Mouse (Mus musculus) stomach, embryonic 14.5 days (tissue): ENCODE data around the gene Ctbp2. TPM values are rescaled to one million over a fixed set of nuclear protein-coding genes. Genes with fewer than 3 reads are reported as not detected.

ENCODE experiments used
- ATAC-seq: fragments of 200-750 bp; cut with Nextera tagmentation; 2 replicates; pipeline ENCODE4 v1.8.0; 2017; ENCODE audit warnings: low read depth, moderate TSS enrichment; ENCODE audit not compliant: insufficient number of reproducible peaks, insufficient read depth, low FRiP score
- H3K27ac ChIP-seq: fragments of 300-500 bp; sonication (generic); 2 replicates; pipeline ENCODE4 v1.5.1; 2014; ENCODE audit warnings: mild to moderate bottlenecking, low read length, moderate library complexity, mixed read lengths
- H3K27me3 ChIP-seq: fragments of 300-500 bp; sonication (generic); 2 replicates; pipeline ENCODE4 v1.6.1; 2014; ENCODE audit warnings: low read length, control low read depth, mixed read lengths; ENCODE audit not compliant: control insufficient read depth, insufficient read depth
- H3K36me3 ChIP-seq: fragments of 300-500 bp; sonication (generic); 2 replicates; pipeline ENCODE4 v1.6.1; 2014; ENCODE audit warnings: mild to moderate bottlenecking, control low read depth, low read length, moderate library complexity, mixed read lengths; ENCODE audit not compliant: control insufficient read depth, insufficient read depth
- H3K4me1 ChIP-seq: fragments of 300-500 bp; sonication (generic); 2 replicates; pipeline ENCODE4 v1.6.1; 2014; ENCODE audit warnings: low read length, control low read depth, mixed read lengths; ENCODE audit not compliant: control insufficient read depth, insufficient read depth
- H3K4me2 ChIP-seq: fragments of 300-500 bp; sonication (generic); replicated peaks from 2 replicates; pipeline ENCODE4 v1.6.1; 2014; ENCODE audit warnings: low read depth, low read length, control low read depth
- H3K4me3 ChIP-seq: fragments of 300-500 bp; sonication (generic); 2 replicates; pipeline ENCODE4 v1.5.1; 2014; ENCODE audit warnings: low read depth, low read length, control low read depth
- H3K9ac ChIP-seq: fragments of 300-500 bp; sonication (generic); replicated peaks from 2 replicates; pipeline ENCODE4 v1.6.1; 2014; ENCODE audit warnings: low read depth, mild to moderate bottlenecking, control low read depth, low read length, moderate library complexity, mixed read lengths
- H3K9me3 ChIP-seq: fragments of 300-500 bp; sonication (generic); 2 replicates; pipeline ENCODE4 v1.6.1; 2016; ENCODE audit warnings: low read depth, low read length, control low read depth; ENCODE audit not compliant: control insufficient read depth
- WGBS: fragments of 180-500 bp; shearing (Covaris S2); extraction: QIAGEN DNeasy Blood & Tissue Kit; methylation state at CpG from one replicate; pipeline ENCODE4 v1.1.7; 2014; 5-methylcytosine and 5-hydroxymethylcytosine counted together
- polyA plus RNA-seq: library from polyadenylated mRNA; unstranded; fragments of >200 nt; fragmentation: Nextera tagmentation; extraction: Ambion mirVana; gene quantifications from 2 replicates; pipeline ENCODE4 v1.2.1, GENCODE M21; 2014

Gene Ctbp2
- 117 and 120 TPM in 2 replicates for polyA plus RNA-seq

DNA sequence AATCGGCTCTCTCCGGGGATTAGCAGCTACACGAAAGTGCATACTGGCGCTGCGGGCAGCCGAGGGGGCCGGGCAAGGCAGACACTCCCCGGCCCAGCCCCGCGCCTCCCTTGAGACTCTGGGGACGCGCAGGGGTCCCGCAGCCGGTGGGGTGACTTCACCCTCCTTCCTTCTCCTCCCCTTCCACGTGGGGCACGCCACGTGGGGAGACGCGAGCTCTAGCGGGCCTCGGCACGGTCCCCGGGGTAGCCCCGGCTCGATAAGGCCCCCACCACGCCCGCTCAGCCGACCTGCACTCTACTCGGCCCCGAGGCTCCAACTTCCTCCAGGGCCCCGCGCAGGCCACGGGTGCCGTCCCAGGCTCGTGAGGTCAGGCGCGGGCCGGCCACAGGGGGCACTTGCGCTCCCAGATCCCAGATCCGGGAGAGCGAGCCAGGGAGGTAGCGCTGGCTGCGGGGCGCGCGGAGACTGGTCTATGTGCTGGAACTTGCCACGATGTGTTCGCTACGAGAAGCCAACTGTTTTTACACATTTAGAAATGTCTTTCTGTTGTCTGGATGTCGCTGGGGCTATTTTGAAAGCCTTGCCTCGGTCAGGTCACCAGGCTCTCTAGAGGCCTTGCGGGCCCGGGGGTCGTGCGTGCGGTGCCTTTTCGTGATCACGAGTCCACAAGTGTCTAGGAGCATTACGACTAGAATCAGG lies at the start of gene Ctbp2:
Ctbp2 (minus strand) TSS at position 356 of the 702 bp plus-strand sequence.
- Histone ChIP-seq H3K36me3 (no peaks in the 10 kb centered on the region), H3K9ac (peak within 1 kb of the TSS; percentile 86), H3K4me3 (peak within 1 kb of the TSS; percentile 91), H3K4me1 (peaks cover 16% of the 10 kb centered on the region; the same call in 1 of the 2 replicates), H3K9me3 (0 out of 2 replicates have a peak, but pooled peaks cover 3% of the 10 kb centered on the region), H3K27me3 (no peaks in the 10 kb centered on the region), H3K4me2 (peak within 1 kb of the TSS; percentile 55), H3K27ac (peak within 1 kb of the TSS; percentile 99)
- ATAC-seq, result peak; percentile 90
- under 1% methylated on average over 57 of the region's 59 CpGs for WGBS

DNA sequence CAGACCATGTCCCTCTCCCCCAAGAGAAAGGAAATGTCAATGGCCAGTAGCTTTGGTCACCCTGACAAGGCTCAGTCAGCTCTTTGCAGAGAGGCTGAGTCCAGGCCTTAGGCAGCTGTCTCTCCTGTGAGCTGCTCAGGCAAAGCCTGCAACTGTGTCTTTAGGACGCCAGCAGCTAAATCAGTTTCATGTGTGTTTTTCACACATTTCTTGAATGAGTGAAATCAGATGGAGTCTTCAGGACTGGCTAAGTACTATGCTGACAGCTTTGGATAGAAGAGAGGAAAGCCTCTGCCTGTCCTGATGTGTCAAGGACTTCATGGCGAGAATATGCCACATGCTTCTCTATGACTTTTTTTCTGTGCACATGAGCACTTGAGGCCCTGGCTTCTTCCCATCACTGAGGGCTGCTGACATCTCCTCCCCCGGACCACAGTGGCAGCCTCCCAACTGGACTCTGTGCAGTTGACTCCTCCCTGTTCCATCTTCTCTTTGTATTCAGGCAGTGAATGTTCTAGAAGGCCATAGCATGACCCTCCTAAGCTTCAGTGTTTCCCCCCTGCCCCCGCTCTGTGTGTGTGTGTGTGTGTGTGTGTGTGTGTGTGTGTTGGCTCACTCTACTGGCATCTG lies 47.4 kb upstream of the Ctbp2 start:
- no peaks in the 10 kb centered on the region for H3K27me3 ChIP-seq
- no peak for ATAC-seq
- H3K4me3 ChIP-seq, result no peak overlapping the region
- H3K36me3 ChIP-seq, result no peaks in the 10 kb centered on the region
- H3K9me3 ChIP-seq, result no peaks in the 10 kb centered on the region
- H3K9ac ChIP-seq, result no peak overlapping the region
- H3K4me1 ChIP-seq, result no peaks in the 10 kb centered on the region
- H3K27ac ChIP-seq, result no peak overlapping the region
- 76% methylated on average over 4 of the region's 4 CpGs for whole genome bisulfite sequencing
- H3K4me2 ChIP-seq, result no peak overlapping the region

DNA sequence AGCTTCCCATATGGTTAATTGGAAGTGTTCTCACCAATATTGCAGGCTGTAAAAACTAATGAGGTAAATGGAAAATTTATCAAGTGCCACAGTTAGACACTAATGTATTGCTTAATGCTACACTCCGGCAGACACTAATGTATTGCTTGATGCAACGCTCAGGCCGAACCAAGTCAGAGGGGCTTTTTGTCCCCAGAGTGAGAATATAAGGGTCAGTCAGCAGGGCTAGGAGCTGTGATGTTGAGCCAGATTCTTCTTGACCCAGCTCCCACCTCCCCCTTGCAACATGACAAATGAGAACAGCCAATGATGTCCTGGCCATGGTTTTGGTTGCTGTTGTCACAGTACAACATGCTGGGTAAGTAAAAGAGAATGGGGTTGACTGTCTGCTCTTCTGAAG lies 44.8 kb upstream of the Ctbp2 start:
- no peak for ATAC-seq
- no peaks in the 10 kb centered on the region; the same call in 1 of the 2 replicates for H3K4me1 ChIP-seq
- H3K36me3 ChIP-seq, result no peaks in the 10 kb centered on the region
- H3K27ac ChIP-seq, result no peak overlapping the region
- H3K9me3 ChIP-seq, result no peaks in the 10 kb centered on the region
- H3K9ac ChIP-seq, result no peak overlapping the region
- H3K4me3 ChIP-seq, result no peak overlapping the region
- H3K27me3 ChIP-seq, result no peaks in the 10 kb centered on the region
- WGBS, result 80% methylated on average over 3 of the region's 3 CpGs
- no peak overlapping the region for H3K4me2 ChIP-seq

DNA sequence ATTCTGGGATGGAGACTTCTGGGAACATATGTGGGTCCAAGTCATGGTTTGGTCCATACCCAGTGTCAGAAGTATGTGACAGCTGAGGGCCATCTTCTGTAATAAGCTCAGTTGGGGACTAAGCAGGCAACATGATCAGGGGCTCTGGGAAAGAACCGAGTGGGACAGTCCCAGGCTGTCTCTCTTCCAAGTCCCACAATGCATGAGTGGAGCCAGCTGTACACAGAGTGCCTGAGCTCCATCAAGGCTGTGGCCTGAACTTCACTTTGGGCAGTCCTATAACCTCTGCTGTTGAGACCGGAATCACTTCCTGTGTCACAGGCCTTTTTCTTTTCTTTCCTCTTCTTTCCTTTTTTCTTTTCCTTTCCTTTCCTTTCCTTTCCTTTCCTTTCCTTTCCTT lies 43.7 kb upstream of the Ctbp2 start:
- Histone ChIP-seq H3K4me1 (no peaks in the 10 kb centered on the region; the same call in 1 of the 2 replicates), H3K4me2 (no peak overlapping the region), H3K9ac (no peak overlapping the region), H3K27me3 (no peaks in the 10 kb centered on the region), H3K9me3 (no peaks in the 10 kb centered on the region), H3K36me3 (no peaks in the 10 kb centered on the region), H3K27ac (no peak overlapping the region), H3K4me3 (no peak overlapping the region)
- WGBS, result 67% methylated on average over 2 of the region's 2 CpGs
- ATAC-seq, result no peak

DNA sequence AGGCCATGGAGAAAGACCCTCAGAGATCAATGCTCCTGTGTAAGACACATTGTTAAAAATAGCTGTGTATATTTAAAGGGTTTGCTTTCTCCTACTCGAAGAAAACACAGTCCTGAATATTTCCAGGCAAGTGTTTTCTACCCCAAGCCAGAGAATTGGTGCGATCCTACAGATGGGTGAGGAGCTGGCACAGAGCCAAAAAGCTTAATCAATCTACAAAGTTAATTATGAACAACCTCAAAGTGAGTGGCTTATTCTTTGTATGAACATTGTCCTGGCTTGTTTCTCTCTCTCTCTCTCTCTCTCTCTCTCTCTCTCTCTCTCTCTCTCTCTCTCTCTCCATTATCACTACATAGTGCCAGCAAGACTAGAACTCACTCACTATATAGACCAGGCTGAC lies 40.6 kb upstream of the Ctbp2 start:
- Histone ChIP-seq H3K36me3 (no peaks in the 10 kb centered on the region), H3K4me2 (no peak overlapping the region), H3K4me1 (peaks cover 8% of the 10 kb centered on the region), H3K4me3 (no peak overlapping the region), H3K27ac (no peak overlapping the region), H3K9ac (no peak overlapping the region), H3K27me3 (no peaks in the 10 kb centered on the region), H3K9me3 (no peaks in the 10 kb centered on the region)
- ATAC-seq, result no peak
- WGBS, result 20% methylated on average over 2 of the region's 2 CpGs

DNA sequence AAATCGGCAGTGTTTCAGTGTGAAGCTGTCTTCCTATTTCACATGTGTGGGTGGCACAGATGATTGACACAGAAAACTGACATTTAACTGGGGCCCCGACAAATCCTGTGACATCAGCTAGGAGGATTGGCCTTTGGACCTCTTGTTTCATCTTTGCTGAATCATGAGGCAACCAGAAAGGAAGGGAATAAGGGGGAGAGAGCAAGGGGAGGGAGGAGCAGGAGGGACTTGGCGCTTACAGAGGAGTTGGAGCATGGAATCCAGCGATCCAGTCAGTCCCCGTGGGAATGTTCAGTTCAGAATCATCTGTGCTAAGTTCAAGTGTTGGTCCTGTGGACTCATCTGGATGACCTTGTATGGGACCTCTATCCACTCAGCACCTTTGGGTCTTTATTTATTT lies 38.9 kb upstream of the Ctbp2 start:
- peaks cover 8% of the 10 kb centered on the region for H3K4me1 ChIP-seq
- H3K9me3 ChIP-seq, result no peaks in the 10 kb centered on the region
- ATAC-seq, result no peak
- WGBS, result 50% methylated on average over 5 of the region's 5 CpGs
- H3K4me3 ChIP-seq, result no peak overlapping the region
- no peak overlapping the region for H3K27ac ChIP-seq
- no peak overlapping the region for H3K9ac ChIP-seq
- H3K4me2 ChIP-seq, result no peak overlapping the region
- no peaks in the 10 kb centered on the region for H3K36me3 ChIP-seq
- no peaks in the 10 kb centered on the region for H3K27me3 ChIP-seq

DNA sequence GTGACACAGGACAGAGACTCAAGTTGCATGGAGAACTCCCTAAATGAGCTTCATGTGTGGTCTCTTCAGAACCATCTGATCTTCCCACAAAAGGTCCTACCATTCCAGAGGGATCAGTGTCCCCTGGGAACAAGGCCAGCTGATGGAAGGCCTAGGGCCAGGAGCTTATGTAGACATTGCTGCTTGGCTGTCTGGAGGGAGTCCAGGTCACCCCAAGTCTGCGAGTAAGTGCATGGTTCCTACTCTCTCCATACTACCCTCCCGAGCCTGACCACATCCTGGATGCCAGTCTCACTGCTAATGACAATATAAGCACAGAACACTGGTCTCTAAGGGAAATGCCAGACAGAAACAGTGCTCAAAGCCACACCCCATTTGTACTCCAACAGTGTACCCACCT lies 38.0 kb upstream of the Ctbp2 start:
- Histone ChIP-seq H3K27ac (no peak overlapping the region; the same call in 1 of the 2 replicates), H3K9ac (no peak overlapping the region), H3K27me3 (no peaks in the 10 kb centered on the region), H3K4me2 (no peak overlapping the region), H3K4me1 (peaks cover 8% of the 10 kb centered on the region), H3K4me3 (no peak overlapping the region), H3K9me3 (no peaks in the 10 kb centered on the region), H3K36me3 (no peaks in the 10 kb centered on the region)
- no peak for ATAC-seq
- WGBS, result 47% methylated on average over 2 of the region's 2 CpGs

DNA sequence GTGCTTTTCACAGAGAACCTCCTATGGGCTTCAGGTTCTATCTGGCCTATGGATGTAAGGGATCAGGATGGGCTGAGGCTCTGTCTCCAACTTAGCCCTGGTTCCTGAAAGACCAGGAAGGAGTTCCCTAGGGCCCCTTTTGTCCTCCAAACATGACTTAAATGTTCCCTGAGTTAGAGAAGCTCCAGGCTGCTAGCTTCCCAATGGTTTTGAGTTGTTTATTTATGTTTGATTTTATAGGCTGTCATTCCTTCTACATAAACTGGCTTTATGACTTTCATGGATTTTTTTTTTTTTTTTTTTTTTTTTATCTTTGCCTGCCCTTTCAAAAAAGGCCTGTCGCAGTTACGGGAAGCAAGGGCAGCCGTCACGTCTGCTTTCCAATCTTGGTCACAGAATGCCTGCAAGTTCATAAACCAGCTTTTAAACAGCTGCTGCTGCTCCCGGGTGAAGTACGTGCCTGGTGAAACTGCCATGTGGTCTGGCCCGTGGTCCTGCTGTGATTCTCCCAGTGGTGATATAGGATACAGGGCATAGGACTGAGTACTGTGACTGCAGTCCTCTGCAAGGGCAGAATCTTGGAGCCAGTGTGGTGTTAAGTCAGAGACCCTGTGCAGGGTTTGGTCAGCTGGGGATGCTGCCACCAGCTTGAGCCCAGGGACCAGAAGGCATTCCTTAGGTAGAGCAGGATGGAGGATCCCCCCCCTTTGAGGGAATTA lies 37.4 kb upstream of the Ctbp2 start:
- Histone ChIP-seq H3K4me2 (no peak overlapping the region), H3K9ac (no peak overlapping the region), H3K36me3 (no peaks in the 10 kb centered on the region), H3K4me1 (peaks cover 8% of the 10 kb centered on the region), H3K27ac (peak overlapping the region; percentile 33; the same call in 1 of the 2 replicates), H3K27me3 (no peaks in the 10 kb centered on the region), H3K4me3 (no peak overlapping the region), H3K9me3 (no peaks in the 10 kb centered on the region)
- ATAC-seq, result no peak
- 32% methylated on average over 7 of the region's 7 CpGs for WGBS
